Mouse (Mus musculus) lung, postnatal 0 days (tissue): Measurements from ENCODE around the gene Nyap2.

Experiments used
- CTCF ChIP-seq: IDR thresholded peaks from 2 replicates; pipeline ENCODE4 v1.5.1; 2016; ENCODE audit warnings: antibody characterized with exemption, mild to moderate bottlenecking
- EP300 ChIP-seq: IDR thresholded peaks from 2 replicates; pipeline ENCODE4 v1.6.1; 2016; ENCODE audit warnings: antibody characterized with exemption, mild to moderate bottlenecking, control low read depth

DNA sequence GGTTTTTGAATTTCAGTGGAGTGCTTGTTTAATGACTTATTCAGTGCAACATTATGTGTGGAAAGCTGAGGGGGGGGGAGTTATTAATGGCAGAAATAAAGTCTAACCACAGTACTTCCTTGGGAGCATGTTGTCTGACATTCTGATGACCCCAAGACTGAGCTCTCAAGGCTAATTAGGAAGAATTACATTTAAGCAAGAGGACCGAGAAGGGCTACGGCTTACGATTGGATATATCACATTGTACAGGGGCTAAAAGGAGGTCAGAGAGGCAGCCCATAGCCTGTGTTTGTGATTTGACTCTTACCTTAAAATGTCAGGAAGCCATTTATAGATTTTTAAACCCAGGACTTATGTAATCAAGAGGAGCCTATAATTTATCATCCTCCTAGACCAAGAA lies 208.9 kb downstream of the Nyap2 start:
- TF ChIP-seq CTCF (no peak), EP300 (no peak)
